Mouse (Mus musculus): Measurements from ENCODE around the gene Xiap. TPM values are rescaled to one million over a fixed set of nuclear protein-coding genes. Genes with fewer than 3 reads are reported as not detected.

The Xiap gene
- total RNA-seq, 2 experiments from 2014 or later: 27.4 to 41.5 TPM

Other genes with a start within 250 kb of the Xiap start
- 69.4 and 98.6 TPM in 2 replicates for gene Thoc2, start 139.0 kb upstream of the Xiap start, total RNA-seq (2015)
- gene Thoc2, start 139.0 kb upstream of the Xiap start, total RNA-seq (2017): 62.7 and 104 TPM in 2 replicates
- gene Stag2, start 89.6 kb downstream of the Xiap start, total RNA-seq (2015): 123 TPM in 2 replicates
- 512 and 624 TPM in 2 replicates for gene Stag2, start 89.6 kb downstream of the Xiap start, total RNA-seq (2017)

Measured in megakaryocyte progenitor cell, adult 5-6 weeks (primary cell).